Mouse (Mus musculus): ENCODE measurements around the gene Aplp2. TPM values are rescaled to one million over a fixed set of nuclear protein-coding genes. Genes with fewer than 3 reads are reported as not detected.

The Aplp2 gene
- polyA plus RNA-seq, 1 experiment, result 568 TPM

DNA sequence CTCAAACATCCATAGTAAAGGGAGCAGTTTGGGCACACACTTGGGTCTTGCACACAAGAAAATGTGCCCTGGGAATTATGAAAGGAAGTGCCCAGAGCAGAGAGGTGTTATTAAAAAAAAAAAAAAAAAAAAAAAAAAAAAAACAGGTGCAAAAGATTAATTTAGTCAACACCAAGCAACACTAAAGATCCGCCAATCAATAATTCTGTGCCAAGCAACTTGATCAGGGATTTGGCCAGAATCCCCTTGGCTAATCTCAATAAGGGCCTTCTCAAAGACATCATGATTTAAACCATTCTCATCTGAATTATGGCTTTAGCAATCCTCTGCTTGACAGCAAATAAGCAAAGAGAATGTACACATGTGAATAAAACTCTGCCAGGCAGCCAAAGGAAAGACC lies 2.1 kb downstream of the Aplp2 start:
- Histone ChIP-seq H3K4me1 (ENCODE audit: control insufficient read depth, insufficient read depth, low read length) (peaks cover 22% of the 10 kb centered on the region), H3K4me3 (replicated peaks; ENCODE audit: extremely low read depth, low read depth, low read length) (no peak overlapping the region)
- no peak for DNase-seq
- WGBS, result 75% methylated on average over 1 of the region's 1 CpGs
- TF ChIP-seq POLR2A (IDR thresholded peaks at IDR 0.05; ENCODE audit: borderline replicate concordance, extremely low read depth, low read depth, low read length) (no peak), CTCF (IDR thresholded peaks at IDR 0.05; ENCODE audit: insufficient read depth, low read length) (no peak)

- no peak overlapping the region for H3K4me3 ChIP-seq (replicated peaks; ENCODE audit: extremely low read depth, low read depth, low read length)
- DNase-seq, result no peak
- TF ChIP-seq CTCF (IDR thresholded peaks at IDR 0.05; ENCODE audit: insufficient read depth, low read length) (no peak), POLR2A (IDR thresholded peaks at IDR 0.05; ENCODE audit: borderline replicate concordance, extremely low read depth, low read depth, low read length) (no peak)
- 37% methylated on average over 3 of the region's 3 CpGs for WGBS
- H3K4me1 ChIP-seq (ENCODE audit: control insufficient read depth, insufficient read depth, low read length), result peaks cover 31% of the 10 kb centered on the region
These were observed 3.9 kb downstream of the Aplp2 start for GRCm38 (mm10) chr9:31207732-31208131.

DNA sequence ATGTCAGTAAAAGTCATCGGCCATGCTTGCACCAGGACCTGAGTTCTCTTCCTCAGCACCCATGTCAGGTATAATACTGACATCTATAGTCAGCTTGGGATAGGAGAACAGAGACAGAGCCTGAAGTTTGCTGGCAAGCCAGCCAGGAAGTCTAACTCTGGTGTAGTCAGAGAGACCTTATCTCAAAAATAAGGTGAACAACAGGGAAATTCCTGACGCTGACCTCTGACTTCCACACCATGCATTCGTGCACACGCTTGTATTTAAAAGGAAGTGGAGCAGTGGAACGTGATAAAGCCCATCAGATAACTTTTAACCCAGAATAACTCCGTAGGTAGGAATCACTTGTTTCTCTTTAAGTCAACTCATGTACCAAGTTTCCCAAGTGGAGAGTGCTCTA lies 6.9 kb downstream of the Aplp2 start:
- no peak for DNase-seq
- no peak for TF ChIP-seq CTCF (IDR thresholded peaks at IDR 0.05; ENCODE audit: insufficient read depth, low read length)
- no peak for TF ChIP-seq POLR2A (IDR thresholded peaks at IDR 0.05; ENCODE audit: borderline replicate concordance, extremely low read depth, low read depth, low read length)
- Histone ChIP-seq H3K4me1 (ENCODE audit: control insufficient read depth, insufficient read depth, low read length) (peaks cover 31% of the 10 kb centered on the region), H3K4me3 (replicated peaks; ENCODE audit: extremely low read depth, low read depth, low read length) (no peak overlapping the region)
- WGBS, result 23% methylated on average over 6 of the region's 6 CpGs

- H3K4me1 ChIP-seq (ENCODE audit: control insufficient read depth, insufficient read depth, low read length), result peaks cover 27% of the 10 kb centered on the region
- 53% methylated on average over 16 of the region's 16 CpGs for WGBS
- no peak for DNase-seq
- no peak overlapping the region for H3K4me3 ChIP-seq (replicated peaks; ENCODE audit: extremely low read depth, low read depth, low read length)
- no peak for TF ChIP-seq POLR2A (IDR thresholded peaks at IDR 0.05; ENCODE audit: borderline replicate concordance, extremely low read depth, low read depth, low read length)
- no peak for TF ChIP-seq CTCF (IDR thresholded peaks at IDR 0.05; ENCODE audit: insufficient read depth, low read length)
These were observed 7.9 kb downstream of the Aplp2 start for GRCm38 (mm10) chr9:31203571-31204210.

- Histone ChIP-seq H3K4me3 (replicated peaks; ENCODE audit: extremely low read depth, low read depth, low read length) (no peak overlapping the region), H3K4me1 (ENCODE audit: control insufficient read depth, insufficient read depth, low read length) (peaks cover 28% of the 10 kb centered on the region)
- DNase-seq, result no peak
- no peak for TF ChIP-seq POLR2A (IDR thresholded peaks at IDR 0.05; ENCODE audit: borderline replicate concordance, extremely low read depth, low read depth, low read length)
- no peak for TF ChIP-seq CTCF (IDR thresholded peaks at IDR 0.05; ENCODE audit: insufficient read depth, low read length)
- WGBS, result 44% methylated on average over 6 of the region's 6 CpGs
These were observed 8.5 kb downstream of the Aplp2 start for GRCm38 (mm10) chr9:31203068-31203467.

DNA sequence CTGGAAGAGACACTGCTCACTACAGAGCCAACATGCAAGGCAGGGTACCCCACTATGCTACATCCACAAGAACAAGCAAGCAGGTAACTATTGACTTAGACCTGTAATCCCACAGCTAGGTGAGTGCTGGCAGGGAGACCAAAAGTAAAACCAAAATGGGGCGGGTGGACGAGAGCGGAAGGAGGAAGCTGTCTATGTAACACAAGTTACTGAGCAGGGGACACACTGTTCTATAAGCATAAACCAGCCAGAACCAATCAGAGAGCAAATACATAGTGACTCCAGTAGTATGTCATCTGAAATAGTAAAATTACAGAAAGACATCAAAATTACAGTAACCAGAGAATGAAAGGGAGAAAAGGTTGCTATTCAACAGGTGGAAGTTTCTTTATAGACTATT lies 13.0 kb downstream of the Aplp2 start:
- TF ChIP-seq POLR2A (IDR thresholded peaks at IDR 0.05; ENCODE audit: borderline replicate concordance, extremely low read depth, low read depth, low read length) (no peak), CTCF (IDR thresholded peaks at IDR 0.05; ENCODE audit: insufficient read depth, low read length) (no peak)
- WGBS, result 60% methylated on average over 3 of the region's 3 CpGs
- Histone ChIP-seq H3K4me3 (replicated peaks; ENCODE audit: extremely low read depth, low read depth, low read length) (no peak overlapping the region), H3K4me1 (ENCODE audit: control insufficient read depth, insufficient read depth, low read length) (peaks cover 9% of the 10 kb centered on the region)
- DNase-seq, result no peak

DNA sequence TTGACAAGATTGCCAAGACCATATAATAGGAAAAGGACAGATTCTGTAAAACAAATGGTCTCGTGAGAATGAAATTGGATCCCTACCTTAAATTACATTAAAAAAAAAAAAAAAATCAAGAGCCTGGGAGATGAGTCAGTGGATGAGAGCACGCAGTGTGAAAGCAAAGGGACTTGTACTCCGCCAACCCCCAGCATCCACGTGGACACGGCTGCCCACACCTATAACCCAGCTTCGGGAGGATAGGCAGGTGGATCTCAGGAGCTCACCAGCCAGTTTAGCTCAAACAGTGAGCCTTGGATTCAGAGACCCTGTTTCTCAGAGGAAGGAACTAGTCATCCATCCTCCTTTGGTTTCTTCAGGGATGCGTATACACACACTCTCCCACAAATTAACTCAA lies 13.8 kb downstream of the Aplp2 start:
- WGBS, result 89% methylated on average over 7 of the region's 7 CpGs
- H3K4me1 ChIP-seq (ENCODE audit: control insufficient read depth, insufficient read depth, low read length), result peaks cover 5% of the 10 kb centered on the region
- no peak overlapping the region for H3K4me3 ChIP-seq (replicated peaks; ENCODE audit: extremely low read depth, low read depth, low read length)
- no peak for DNase-seq
- no peak for TF ChIP-seq CTCF (IDR thresholded peaks at IDR 0.05; ENCODE audit: insufficient read depth, low read length)

GRCm38 (mm10) chr9:31196742-31197141 lies 14.9 kb downstream of the Aplp2 start:
- TF ChIP-seq POLR2A (IDR thresholded peaks at IDR 0.05; ENCODE audit: borderline replicate concordance, extremely low read depth, low read depth, low read length) (no peak), CTCF (IDR thresholded peaks at IDR 0.05; ENCODE audit: insufficient read depth, low read length) (no peak)
- no peak overlapping the region for H3K4me3 ChIP-seq (replicated peaks; ENCODE audit: extremely low read depth, low read depth, low read length)
- DNase-seq, result no peak
- peaks cover 5% of the 10 kb centered on the region for H3K4me1 ChIP-seq (ENCODE audit: control insufficient read depth, insufficient read depth, low read length)

DNA sequence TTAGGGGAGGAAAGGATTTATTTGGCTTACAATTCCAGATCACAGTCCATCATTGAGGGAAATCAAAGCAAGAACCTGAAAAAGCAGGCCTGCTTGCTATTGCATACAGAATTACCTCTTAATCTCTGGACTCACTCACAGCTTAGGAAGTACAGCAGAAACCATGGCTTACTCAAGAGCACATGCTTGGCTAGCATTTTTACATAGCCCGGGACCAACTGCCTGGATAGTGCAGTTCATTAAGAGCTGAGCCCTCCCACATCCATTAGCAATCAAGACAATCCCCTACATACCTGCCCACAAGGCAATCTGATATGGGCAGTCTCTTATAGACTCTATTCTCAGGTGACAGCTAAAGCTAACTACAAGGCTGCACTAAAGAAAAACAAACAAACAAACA lies 16.0 kb downstream of the Aplp2 start:
- TF ChIP-seq CTCF (IDR thresholded peaks at IDR 0.05; ENCODE audit: insufficient read depth, low read length) (no peak), POLR2A (IDR thresholded peaks at IDR 0.05; ENCODE audit: borderline replicate concordance, extremely low read depth, low read depth, low read length) (no peak)
- WGBS, result 59% methylated on average over 1 of the region's 1 CpGs
- Histone ChIP-seq H3K4me3 (replicated peaks; ENCODE audit: extremely low read depth, low read depth, low read length) (no peak overlapping the region), H3K4me1 (ENCODE audit: control insufficient read depth, insufficient read depth, low read length) (peaks cover 10% of the 10 kb centered on the region)
- DNase-seq, result no peak

DNA sequence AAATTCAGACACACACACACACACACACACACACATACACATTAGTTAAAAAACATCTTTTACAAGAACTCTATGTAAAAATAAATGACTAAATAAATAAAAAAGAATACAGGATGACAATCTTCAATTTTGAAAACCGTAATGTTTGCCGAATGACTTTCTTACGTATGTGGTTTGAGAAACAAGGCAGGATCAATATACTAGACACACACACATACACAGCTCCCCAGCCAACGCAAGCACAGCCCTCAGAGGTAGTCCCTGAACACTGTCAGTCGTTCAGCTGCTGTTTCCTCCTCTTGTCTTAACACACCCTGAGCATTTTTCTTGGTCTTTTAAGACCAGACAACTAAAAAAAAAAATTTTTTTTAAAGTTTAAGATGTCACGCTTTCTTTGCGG lies 19.2 kb downstream of the Aplp2 start:
- DNase-seq, result no peak
- WGBS, result 80% methylated on average over 7 of the region's 7 CpGs
- Histone ChIP-seq H3K4me1 (ENCODE audit: control insufficient read depth, insufficient read depth, low read length) (peaks cover 11% of the 10 kb centered on the region), H3K4me3 (replicated peaks; ENCODE audit: extremely low read depth, low read depth, low read length) (no peak overlapping the region)
- TF ChIP-seq POLR2A (IDR thresholded peaks at IDR 0.05; ENCODE audit: borderline replicate concordance, extremely low read depth, low read depth, low read length) (no peak), CTCF (IDR thresholded peaks at IDR 0.05; ENCODE audit: insufficient read depth, low read length) (no peak)
